Mouse (Mus musculus) gastrocnemius, postnatal 10 days (tissue): Measurements from ENCODE around the gene Fkbpl. TPM values are rescaled to one million over a fixed set of nuclear protein-coding genes. Genes with fewer than 3 reads are reported as not detected.
A peak's percentile ranks its signal among the peaks of the same experiment; 100 is the strongest.

Source experiments
- DNase-seq: peaks from one replicate; pipeline ENCODE4 v3.0.0; 2021; ENCODE audit warnings: mixed read lengths
- total RNA-seq, 2 experiments: library from RNA; stranded (reverse); gene quantifications; 2 replicates each; pipeline ENCODE4 v1.2.3; 2021

Gene Fkbpl
- total RNA-seq, 2 experiments from 2014 or later: 4.5 to 4.7 TPM

- no peak for DNase-seq
These were observed 3.8 kb downstream of the Fkbpl start for GRCm38 (mm10) chr17:34648141-34648890.

GRCm38 (mm10) chr17:34649106-34649864 is 4.7 kb downstream of the Fkbpl start:
- DNase-seq: no peak

DNA sequence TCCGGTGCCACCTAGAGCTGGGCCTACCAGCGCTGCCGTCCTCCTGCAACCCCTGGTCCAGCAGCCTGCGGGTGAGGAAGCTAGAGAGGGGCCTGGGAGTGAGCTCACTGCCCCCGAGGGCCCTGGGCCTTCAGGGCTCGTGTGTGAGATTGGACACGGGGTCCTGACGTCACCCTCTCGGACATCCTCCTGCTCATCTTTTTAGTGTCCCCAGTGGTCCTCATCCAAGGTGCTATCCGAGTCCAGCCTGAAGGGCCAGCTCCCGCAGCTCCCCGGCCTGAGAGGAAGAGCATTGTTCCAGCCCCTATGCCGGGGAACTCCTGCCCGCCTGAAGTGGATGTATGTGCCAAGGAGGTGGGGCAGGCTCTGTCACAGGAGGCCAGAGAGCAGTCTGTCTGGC is 6.2 kb downstream of the Fkbpl start:
- DNase-seq: no peak

GRCm38 (mm10) chr17:34651507-34652221 is 7.1 kb downstream of the Fkbpl start:
- DNase-seq: no peak

- no peak for DNase-seq
These were observed 8.0 kb downstream of the Fkbpl start for GRCm38 (mm10) chr17:34652546-34652945.

- DNase-seq: no peak
These were observed 8.4 kb downstream of the Fkbpl start for GRCm38 (mm10) chr17:34652985-34653384.

GRCm38 (mm10) chr17:34653746-34654285 is 9.3 kb downstream of the Fkbpl start:
- peak; percentile 74 for DNase-seq

GRCm38 (mm10) chr17:34654392-34654791 is 9.8 kb downstream of the Fkbpl start:
- peak; percentile 53 for DNase-seq

- DNase-seq: peak; percentile 62
These were observed 10.6 kb downstream of the Fkbpl start for GRCm38 (mm10) chr17:34655160-34655559.

GRCm38 (mm10) chr17:34655581-34655991 is 11.0 kb downstream of the Fkbpl start:
- peak; percentile 83 for DNase-seq

- DNase-seq: no peak
These were observed 12.1 kb downstream of the Fkbpl start for GRCm38 (mm10) chr17:34656666-34657065.

DNA sequence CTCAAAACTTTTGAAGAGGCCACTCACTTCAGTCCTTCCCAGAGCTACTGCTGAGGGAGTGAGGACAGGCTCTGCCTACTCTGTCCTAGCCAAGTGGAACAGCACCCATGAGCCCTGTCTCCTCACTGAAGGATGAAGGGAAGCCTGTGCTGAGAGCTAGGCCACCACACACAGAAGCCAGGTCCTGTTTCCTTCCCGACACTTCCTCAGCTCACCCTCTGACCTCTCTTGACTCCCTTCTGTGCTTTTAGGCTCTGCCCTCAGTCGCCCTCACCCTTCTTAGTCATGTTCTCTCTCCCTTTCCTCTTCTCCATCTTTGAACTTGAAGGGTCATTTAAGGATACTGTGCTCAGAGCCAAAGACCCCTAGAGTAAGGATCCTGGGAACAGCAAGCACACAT is 12.7 kb downstream of the Fkbpl start:
- DNase-seq: no peak

GRCm38 (mm10) chr17:34658145-34658544 is 13.6 kb downstream of the Fkbpl start:
- no peak for DNase-seq

GRCm38 (mm10) chr17:34658591-34658990 is 14.0 kb downstream of the Fkbpl start:
- no peak for DNase-seq

GRCm38 (mm10) chr17:34659181-34659896 is 14.8 kb downstream of the Fkbpl start:
- DNase-seq: no peak

GRCm38 (mm10) chr17:34659897-34660214 is 15.3 kb downstream of the Fkbpl start:
- no peak for DNase-seq

- DNase-seq: no peak
These were observed 15.8 kb downstream of the Fkbpl start for GRCm38 (mm10) chr17:34660259-34660820.

- DNase-seq: no peak
These were observed 16.6 kb downstream of the Fkbpl start for GRCm38 (mm10) chr17:34661121-34661591.

- DNase-seq: no peak
These were observed 17.9 kb downstream of the Fkbpl start for GRCm38 (mm10) chr17:34662468-34662867.

GRCm38 (mm10) chr17:34662978-34663377 is 18.4 kb downstream of the Fkbpl start:
- DNase-seq: no peak

DNA sequence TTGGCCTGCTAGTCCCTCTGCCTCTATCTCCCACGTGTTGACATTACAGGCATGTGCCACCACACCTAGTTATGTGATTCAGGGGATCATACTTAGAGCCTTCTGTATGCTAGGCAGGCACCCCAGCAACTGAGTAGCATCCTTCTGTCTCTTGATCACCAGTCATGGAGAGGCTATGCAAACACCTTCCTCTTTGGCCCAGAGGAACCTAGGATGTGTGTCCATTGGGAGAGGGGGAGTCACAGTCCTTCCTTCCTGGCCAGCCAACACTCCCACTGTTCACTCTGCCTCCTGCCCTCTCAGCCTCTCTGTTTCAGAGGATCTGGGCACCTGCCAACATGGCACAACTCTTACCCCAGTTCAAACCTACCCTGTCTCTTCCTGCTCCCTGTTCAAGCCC is 19.0 kb downstream of the Fkbpl start:
- no peak for DNase-seq

- no peak for DNase-seq
These were observed 19.9 kb downstream of the Fkbpl start for GRCm38 (mm10) chr17:34664472-34664871.
